Mouse (Mus musculus) heart, embryonic 14.5 days (tissue): ENCODE results near the gene Dlgap4. TPM values are rescaled to one million over a fixed set of nuclear protein-coding genes. Genes with fewer than 3 reads are reported as not detected.

Experiments used
- ATAC-seq: fragments of 200-750 bp; cut with Nextera tagmentation; 2 replicates; pipeline ENCODE4 v1.8.0; 2017; ENCODE audit warnings: low read depth, moderate TSS enrichment; ENCODE audit not compliant: insufficient number of reproducible peaks, insufficient read depth, low FRiP score
- H3K27ac ChIP-seq, 2 experiments: fragments of 200-500 bp in 1 of 2; fragments of 300-500 bp in 1 of 2; sonication (generic) in 1 of 2; replicated peaks in 1 of 2; 2 replicates each; pipeline ENCODE4 v1.5.1; 2012 to 2014; ENCODE audit warnings: low read depth in 2 of 2, low read length in 2 of 2, control low read depth in 1 of 2, mild to moderate bottlenecking in 1 of 2, mixed read lengths in 1 of 2; ENCODE audit not compliant: control insufficient read depth in 1 of 2, insufficient read depth in 1 of 2
- H3K27me3 ChIP-seq: fragments of 300-500 bp; sonication (generic); 2 replicates; pipeline ENCODE4 v1.6.1; 2014; ENCODE audit warnings: mild to moderate bottlenecking, low read length, control low read depth; ENCODE audit not compliant: control insufficient read depth, insufficient read depth
- H3K36me3 ChIP-seq: fragments of 300-500 bp; sonication (generic); 2 replicates; pipeline ENCODE4 v1.6.1; 2014; ENCODE audit warnings: mild to moderate bottlenecking, control low read depth, low read length, mixed read lengths; ENCODE audit not compliant: control insufficient read depth, insufficient read depth
- H3K4me1 ChIP-seq, 2 experiments: fragments of 200-500 bp in 1 of 2; fragments of 300-500 bp in 1 of 2; sonication (generic) in 1 of 2; 2 replicates each; pipeline ENCODE4 v1.6.1; 2012 to 2014; ENCODE audit warnings: low read length in 2 of 2, control low read depth in 1 of 2, mixed read lengths in 1 of 2; ENCODE audit not compliant: control insufficient read depth in 2 of 2, insufficient read depth in 2 of 2
- H3K4me2 ChIP-seq: fragments of 300-500 bp; sonication (generic); 2 replicates; pipeline ENCODE4 v1.6.1; 2014; ENCODE audit warnings: mild to moderate bottlenecking, low read length
- H3K4me3 ChIP-seq, 2 experiments: fragments of 200-500 bp in 1 of 2; fragments of 300-500 bp in 1 of 2; sonication (generic) in 1 of 2; 2 replicates each; pipeline ENCODE4 v1.5.1; 2012 to 2014; ENCODE audit warnings: low read length in 2 of 2, mild to moderate bottlenecking in 2 of 2, control low read depth in 1 of 2, low read depth in 1 of 2, moderate library complexity in 1 of 2; ENCODE audit not compliant: control insufficient read depth in 1 of 2, insufficient read depth in 1 of 2
- H3K9ac ChIP-seq: fragments of 300-500 bp; sonication (generic); 2 replicates; pipeline ENCODE4 v1.6.1; 2014; ENCODE audit warnings: mild to moderate bottlenecking, low read length
- H3K9me3 ChIP-seq: fragments of 300-500 bp; sonication (generic); 2 replicates; pipeline ENCODE4 v1.6.1; 2016; ENCODE audit warnings: low read length, control low read depth; ENCODE audit not compliant: control insufficient read depth
- WGBS: fragments of 180-500 bp; shearing (Covaris S2); extraction: QIAGEN DNeasy Blood & Tissue Kit; methylation state at CpG from one replicate; pipeline ENCODE4 v1.1.7; 2014; 5-methylcytosine and 5-hydroxymethylcytosine counted together
- polyA plus RNA-seq: library from polyadenylated mRNA; unstranded; fragments of >200 nt; fragmentation: Nextera tagmentation; extraction: Ambion mirVana; gene quantifications from 2 replicates; pipeline ENCODE4 v1.2.1, GENCODE M21; 2014

The Dlgap4 gene
- polyA plus RNA-seq, 1 experiment from 2014 or later = 57.6 TPM

- Histone ChIP-seq H3K27ac (no peak overlapping the region), H3K9me3 (no peaks in the 10 kb centered on the region), H3K27me3 (no peaks in the 10 kb centered on the region), H3K4me2 (no peak overlapping the region), H3K36me3 (peaks cover 78% of the 10 kb centered on the region), H3K4me1 (peaks cover 6 to 7% of the 10 kb centered on the region in 2 experiments), H3K9ac (no peak overlapping the region), H3K4me3 (no peak overlapping the region)
- no peak for ATAC-seq
- WGBS = 93% methylated on average over 17 of the region's 17 CpGs
Observed at GRCm38 (mm10) chr2:156761521-156762278, 148.2 kb downstream of the Dlgap4 start.

DNA sequence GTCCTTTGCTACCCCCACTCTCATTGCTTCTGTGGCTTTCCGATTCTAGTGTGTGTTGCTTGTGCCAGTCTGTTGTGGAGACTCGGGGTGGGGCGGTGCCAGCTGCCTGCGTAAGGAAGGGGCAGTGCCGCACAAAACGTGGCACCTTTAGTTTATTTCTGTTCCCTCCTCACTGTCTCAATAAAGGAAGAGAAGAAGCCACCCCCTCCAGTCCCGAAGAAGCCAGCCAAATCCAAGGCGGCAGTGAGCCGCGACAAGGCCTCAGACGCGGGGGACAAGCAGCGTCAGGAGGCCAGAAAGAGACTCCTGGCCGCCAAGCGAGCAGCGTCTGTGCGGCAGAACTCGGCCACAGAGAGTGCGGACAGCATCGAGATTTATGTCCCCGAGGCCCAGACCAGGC, 149.0 kb downstream of the Dlgap4 start:
- Histone ChIP-seq H3K27me3 (no peaks in the 10 kb centered on the region), H3K9me3 (no peaks in the 10 kb centered on the region), H3K9ac (no peak overlapping the region), H3K27ac (no peak overlapping the region), H3K4me1 (peaks cover 6 to 7% of the 10 kb centered on the region in 2 experiments), H3K4me2 (no peak overlapping the region), H3K36me3 (peaks cover 70% of the 10 kb centered on the region), H3K4me3 (no peak overlapping the region)
- 90% methylated on average over 21 of the region's 21 CpGs for WGBS
- ATAC-seq = no peak

DNA sequence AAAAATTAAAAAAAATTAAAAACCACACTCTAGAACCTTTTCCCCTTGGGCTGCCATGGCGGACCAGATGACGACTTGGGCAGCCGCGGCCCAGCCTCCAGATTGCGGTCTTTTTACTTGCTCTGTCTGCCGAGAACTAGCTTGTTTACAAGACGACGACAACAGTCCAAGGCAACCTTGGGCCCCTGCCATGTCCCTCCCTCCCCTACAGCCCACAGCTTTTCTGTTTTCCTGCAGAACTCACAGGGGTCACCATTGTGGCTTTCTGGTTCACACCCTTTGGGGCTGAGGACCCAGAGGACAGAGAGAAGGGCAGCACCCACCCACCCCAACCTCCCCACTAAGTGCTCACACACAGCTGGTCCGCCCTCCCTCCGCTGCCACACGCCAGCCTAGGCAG, 149.6 kb downstream of the Dlgap4 start:
- no peak for ATAC-seq
- Histone ChIP-seq H3K4me3 (no peak overlapping the region), H3K27me3 (no peaks in the 10 kb centered on the region), H3K9me3 (no peaks in the 10 kb centered on the region), H3K4me2 (no peak overlapping the region), H3K36me3 (peaks cover 64% of the 10 kb centered on the region), H3K27ac (no peak overlapping the region), H3K9ac (no peak overlapping the region), H3K4me1 (peaks cover 6 to 7% of the 10 kb centered on the region in 2 experiments)
- WGBS = 94% methylated on average over 11 of the region's 11 CpGs

GRCm38 (mm10) chr2:156764022-156764421, 150.5 kb downstream of the Dlgap4 start:
- Histone ChIP-seq H3K4me2 (no peak overlapping the region), H3K4me1 (peaks cover 6 to 7% of the 10 kb centered on the region in 2 experiments), H3K9ac (no peak overlapping the region), H3K27me3 (no peaks in the 10 kb centered on the region), H3K4me3 (no peak overlapping the region), H3K36me3 (peaks cover 54% of the 10 kb centered on the region), H3K27ac (no peak overlapping the region), H3K9me3 (no peaks in the 10 kb centered on the region)
- ATAC-seq = no peak
- 94% methylated on average over 10 of the region's 10 CpGs for WGBS

DNA sequence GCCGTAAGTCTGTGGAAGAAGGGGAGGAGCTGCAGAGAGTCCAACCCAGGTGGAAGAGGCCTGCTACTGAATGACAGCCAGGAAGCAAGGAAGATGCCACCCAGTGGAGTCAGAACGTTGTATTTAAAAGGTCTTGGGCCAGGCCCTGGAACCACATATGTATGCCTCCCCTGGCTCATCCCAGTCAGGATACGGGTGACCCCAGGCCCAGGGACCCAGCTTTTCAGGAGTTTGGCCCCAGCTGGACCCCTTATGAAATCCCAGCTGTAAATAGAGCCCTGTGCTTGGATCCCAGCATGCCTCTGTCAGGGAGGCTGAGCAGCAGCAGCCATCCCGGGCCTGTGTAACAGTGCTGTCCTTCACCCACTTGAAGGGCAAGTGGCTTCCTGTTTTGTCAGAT, 151.2 kb downstream of the Dlgap4 start:
- no peak overlapping the region for H3K4me2 ChIP-seq
- peaks cover 48% of the 10 kb centered on the region for H3K36me3 ChIP-seq
- peak overlapping the region; percentile 14 to 53; a peak in 3 of 4 replicates for H3K27ac ChIP-seq
- WGBS = 36% methylated on average over 4 of the region's 4 CpGs
- no peak overlapping the region for H3K4me3 ChIP-seq
- H3K4me1 ChIP-seq = peaks cover 6 to 7% of the 10 kb centered on the region in 2 experiments
- no peak overlapping the region for H3K9ac ChIP-seq
- no peaks in the 10 kb centered on the region for H3K9me3 ChIP-seq
- no peak for ATAC-seq
- no peaks in the 10 kb centered on the region for H3K27me3 ChIP-seq

DNA sequence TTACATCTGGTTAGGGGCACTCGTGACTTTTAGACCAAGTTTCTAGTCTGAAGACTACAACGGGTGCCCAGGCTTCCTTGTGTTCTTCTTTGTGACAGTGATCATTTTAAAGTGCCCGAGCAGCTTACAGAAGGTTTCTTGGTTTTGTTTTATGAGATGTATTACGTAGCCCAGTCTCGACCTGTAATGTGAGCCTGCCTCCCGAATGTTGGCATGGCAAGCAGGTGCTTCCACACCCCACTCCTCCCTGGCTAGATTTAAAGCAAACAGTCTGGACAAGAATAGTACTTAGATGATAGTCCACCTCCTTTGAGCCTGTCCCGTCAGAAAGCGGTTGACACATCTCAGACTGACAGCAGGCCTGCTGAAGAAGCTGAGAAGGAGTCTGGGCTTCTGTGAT, 152.1 kb downstream of the Dlgap4 start:
- Histone ChIP-seq H3K4me3 (no peak overlapping the region), H3K36me3 (peaks cover 40% of the 10 kb centered on the region), H3K4me1 (peaks cover 6 to 7% of the 10 kb centered on the region in 2 experiments), H3K9ac (no peak overlapping the region; the same call in 1 of the 2 replicates), H3K27ac (0 out of 4 replicates have a peak overlapping the region, but pooled peaks of 1 of the 2 experiments have one; percentile 1), H3K27me3 (no peaks in the 10 kb centered on the region), H3K9me3 (no peaks in the 10 kb centered on the region), H3K4me2 (no peak overlapping the region)
- 73% methylated on average over 8 of the region's 8 CpGs for WGBS
- ATAC-seq = no peak

DNA sequence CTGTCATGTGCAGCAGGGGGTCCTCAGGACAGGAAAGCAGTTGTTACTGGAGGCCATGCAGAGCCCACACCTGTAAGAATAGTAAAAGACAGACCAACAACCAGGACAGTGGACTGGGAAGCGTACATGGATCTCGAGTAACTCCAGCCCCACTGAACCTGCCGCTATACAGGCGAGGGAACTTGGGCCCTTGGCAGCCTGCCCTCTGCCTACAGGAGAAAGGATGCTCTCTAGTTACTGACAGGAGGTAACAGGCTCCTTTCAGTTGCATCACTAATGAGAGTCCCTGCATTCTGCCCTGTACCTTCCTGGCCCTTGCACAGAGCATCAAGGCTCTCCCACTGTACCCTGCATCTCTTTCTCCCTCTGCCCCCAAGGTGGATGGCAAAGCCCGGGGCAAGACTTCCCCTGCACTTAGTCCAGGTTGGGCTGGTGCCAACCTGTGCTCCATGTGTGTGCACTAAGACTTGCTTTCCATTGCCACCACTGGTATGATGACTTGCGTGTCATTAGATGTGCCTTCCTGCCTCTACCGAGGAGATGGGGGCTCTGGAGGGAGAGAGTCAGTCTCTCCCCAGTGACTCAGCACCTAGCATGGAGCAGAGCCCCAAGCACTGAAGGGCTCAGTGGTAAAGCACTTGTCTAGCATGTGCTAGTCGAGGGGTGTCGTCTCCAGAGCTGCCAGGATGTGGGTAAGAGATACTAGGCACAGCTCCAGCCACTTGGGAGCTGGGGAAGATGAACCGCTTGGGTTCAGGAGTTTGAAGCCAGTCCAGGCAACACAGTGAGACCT, 152.9 kb downstream of the Dlgap4 start:
- H3K27ac ChIP-seq = no peak overlapping the region
- no peak overlapping the region for H3K9ac ChIP-seq
- H3K36me3 ChIP-seq = peaks cover 32% of the 10 kb centered on the region
- no peak overlapping the region for H3K4me2 ChIP-seq
- H3K9me3 ChIP-seq = no peaks in the 10 kb centered on the region
- no peak for ATAC-seq
- no peak overlapping the region for H3K4me3 ChIP-seq
- H3K27me3 ChIP-seq = no peaks in the 10 kb centered on the region
- WGBS = 57% methylated on average over 10 of the region's 10 CpGs
- peaks cover 6 to 7% of the 10 kb centered on the region in 2 experiments for H3K4me1 ChIP-seq
